Mouse (Mus musculus): ENCODE results near the gene Dthd1. TPM values are rescaled to one million over a fixed set of nuclear protein-coding genes. Genes with fewer than 3 reads are reported as not detected.

Gene Dthd1
- 0.09 TPM in 1 of 2 replicates, not detected in the other for polyA plus RNA-seq (2015; fragmentation: Nextera tagmentation; extraction: Ambion mirVana)

- WGBS, result 75% methylated on average over 6 of the region's 6 CpGs
- Histone ChIP-seq H3K4me3 (no peak within 1 kb of the TSS), H3K9me3 (replicated peaks) (no peaks in the 10 kb centered on the region), H3K36me3 (no peaks in the 10 kb centered on the region), H3K27ac (no peak within 1 kb of the TSS), H3K27me3 (no peaks in the 10 kb centered on the region), H3K4me2 (no peak within 1 kb of the TSS), H3K9ac (no peak within 1 kb of the TSS), H3K4me1 (replicated peaks) (no peaks in the 10 kb centered on the region)
- ATAC-seq (replicated peaks; ENCODE audit: insufficient number of reproducible peaks, insufficient read depth, low FRiP score, low read depth), result no peak
Measured at GRCm38 (mm10) chr5:62813402-62814071, at the start of gene Dthd1. Dthd1 (plus strand) TSS chr5:62813823.

- no peak overlapping the region for H3K4me2 ChIP-seq
- no peak for ATAC-seq (replicated peaks; ENCODE audit: insufficient number of reproducible peaks, insufficient read depth, low FRiP score, low read depth)
Measured at GRCm38 (mm10) chr5:62764161-62764560, 49.5 kb upstream of the Dthd1 start.

GRCm38 (mm10) chr5:62765459-62765783, 48.2 kb upstream of the Dthd1 start:
- ATAC-seq (replicated peaks; ENCODE audit: insufficient number of reproducible peaks, insufficient read depth, low FRiP score, low read depth), result no peak; the same call in 1 of the 2 replicates
- 16% methylated on average over 5 of the region's 5 CpGs for WGBS

More at GRCm38 (mm10) chr5:62764161-62764560, 49.5 kb upstream of the Dthd1 start:
- Histone ChIP-seq H3K9me3 (replicated peaks) (no peaks in the 10 kb centered on the region), H3K4me3 (no peak overlapping the region), H3K27me3 (no peaks in the 10 kb centered on the region), H3K36me3 (no peaks in the 10 kb centered on the region), H3K9ac (no peak overlapping the region), H3K4me1 (replicated peaks) (peaks cover 22% of the 10 kb centered on the region), H3K27ac (no peak overlapping the region)
- WGBS, result 67% methylated on average over 5 of the region's 5 CpGs

GRCm38 (mm10) chr5:62765784-62766701, 47.6 kb upstream of the Dthd1 start, which contains the start of gene Arap2:
Arap2 (minus strand) TSS chr5:62766159.
- Histone ChIP-seq H3K27ac (peak within 1 kb of the TSS; percentile 47), H3K9ac (peak within 1 kb of the TSS; percentile 69), H3K4me3 (peak within 1 kb of the TSS; percentile 62), H3K4me1 (replicated peaks) (peaks cover 18% of the 10 kb centered on the region), H3K4me2 (peak within 1 kb of the TSS; percentile 85), H3K36me3 (no peaks in the 10 kb centered on the region), H3K27me3 (no peaks in the 10 kb centered on the region), H3K9me3 (replicated peaks) (no peaks in the 10 kb centered on the region)
- peak; percentile 82 for ATAC-seq (replicated peaks; ENCODE audit: insufficient number of reproducible peaks, insufficient read depth, low FRiP score, low read depth)
- WGBS, result 2% methylated on average over 101 of the region's 106 CpGs

More at GRCm38 (mm10) chr5:62765459-62765783, 48.2 kb upstream of the Dthd1 start:
- Histone ChIP-seq H3K27me3 (no peaks in the 10 kb centered on the region), H3K4me3 (peak overlapping the region; percentile 62), H3K36me3 (no peaks in the 10 kb centered on the region), H3K9ac (peak overlapping the region; percentile 69), H3K27ac (0 out of 2 replicates have a peak overlapping the region, but pooled peaks have one; percentile 47), H3K4me2 (peak overlapping the region; percentile 85), H3K9me3 (replicated peaks) (no peaks in the 10 kb centered on the region), H3K4me1 (replicated peaks) (peaks cover 22% of the 10 kb centered on the region)

GRCm38 (mm10) chr5:62771775-62772599, 41.6 kb upstream of the Dthd1 start:
- no peak overlapping the region for H3K9ac ChIP-seq
- 74% methylated on average over 11 of the region's 11 CpGs for WGBS
- ATAC-seq (replicated peaks; ENCODE audit: insufficient number of reproducible peaks, insufficient read depth, low FRiP score, low read depth), result no peak

GRCm38 (mm10) chr5:62777804-62778203, 35.8 kb upstream of the Dthd1 start:
- Histone ChIP-seq H3K9ac (no peak overlapping the region), H3K9me3 (replicated peaks) (no peaks in the 10 kb centered on the region), H3K4me3 (no peak overlapping the region), H3K4me1 (replicated peaks) (no peaks in the 10 kb centered on the region), H3K27me3 (no peaks in the 10 kb centered on the region), H3K27ac (no peak overlapping the region), H3K36me3 (no peaks in the 10 kb centered on the region), H3K4me2 (no peak overlapping the region)
- no peak for ATAC-seq (replicated peaks; ENCODE audit: insufficient number of reproducible peaks, insufficient read depth, low FRiP score, low read depth)
- WGBS, result 74% methylated on average over 8 of the region's 8 CpGs

More at GRCm38 (mm10) chr5:62771775-62772599, 41.6 kb upstream of the Dthd1 start:
- Histone ChIP-seq H3K36me3 (no peaks in the 10 kb centered on the region), H3K27ac (no peak overlapping the region), H3K9me3 (replicated peaks) (no peaks in the 10 kb centered on the region), H3K4me1 (replicated peaks) (no peaks in the 10 kb centered on the region), H3K4me3 (no peak overlapping the region), H3K27me3 (no peaks in the 10 kb centered on the region), H3K4me2 (no peak overlapping the region)

- no peaks in the 10 kb centered on the region for H3K4me1 ChIP-seq (replicated peaks)
- no peaks in the 10 kb centered on the region for H3K36me3 ChIP-seq
- H3K9ac ChIP-seq, result no peak overlapping the region
- H3K27me3 ChIP-seq, result no peaks in the 10 kb centered on the region
- no peak overlapping the region for H3K4me2 ChIP-seq
- 72% methylated on average over 5 of the region's 5 CpGs for WGBS
- H3K4me3 ChIP-seq, result no peak overlapping the region
- H3K9me3 ChIP-seq (replicated peaks), result no peaks in the 10 kb centered on the region
- no peak for ATAC-seq (replicated peaks; ENCODE audit: insufficient number of reproducible peaks, insufficient read depth, low FRiP score, low read depth)
- no peak overlapping the region for H3K27ac ChIP-seq
Measured at GRCm38 (mm10) chr5:62778682-62779081, 34.9 kb upstream of the Dthd1 start.

- Histone ChIP-seq H3K27ac (no peak overlapping the region), H3K9me3 (replicated peaks) (no peaks in the 10 kb centered on the region), H3K36me3 (no peaks in the 10 kb centered on the region), H3K27me3 (no peaks in the 10 kb centered on the region), H3K4me3 (no peak overlapping the region), H3K4me2 (no peak overlapping the region), H3K9ac (no peak overlapping the region), H3K4me1 (replicated peaks) (no peaks in the 10 kb centered on the region)
- ATAC-seq (replicated peaks; ENCODE audit: insufficient number of reproducible peaks, insufficient read depth, low FRiP score, low read depth), result no peak
- WGBS, result 83% methylated on average over 3 of the region's 3 CpGs
Measured at GRCm38 (mm10) chr5:62786809-62787208, 26.8 kb upstream of the Dthd1 start.

- H3K9ac ChIP-seq, result no peak overlapping the region
- no peaks in the 10 kb centered on the region for H3K9me3 ChIP-seq (replicated peaks)
- 87% methylated on average over 5 of the region's 5 CpGs for WGBS
- no peak overlapping the region for H3K4me3 ChIP-seq
- H3K36me3 ChIP-seq, result no peaks in the 10 kb centered on the region
- H3K4me1 ChIP-seq (replicated peaks), result no peaks in the 10 kb centered on the region
- ATAC-seq (replicated peaks; ENCODE audit: insufficient number of reproducible peaks, insufficient read depth, low FRiP score, low read depth), result no peak
- no peak overlapping the region for H3K4me2 ChIP-seq
- no peak overlapping the region for H3K27ac ChIP-seq
- H3K27me3 ChIP-seq, result no peaks in the 10 kb centered on the region
Measured at GRCm38 (mm10) chr5:62790921-62791564, 22.6 kb upstream of the Dthd1 start.

- no peak overlapping the region for H3K9ac ChIP-seq
- ATAC-seq (replicated peaks; ENCODE audit: insufficient number of reproducible peaks, insufficient read depth, low FRiP score, low read depth), result no peak
- H3K27ac ChIP-seq, result no peak overlapping the region
- no peaks in the 10 kb centered on the region for H3K4me1 ChIP-seq (replicated peaks)
- WGBS, result 73% methylated on average over 1 of the region's 1 CpGs
- no peaks in the 10 kb centered on the region for H3K9me3 ChIP-seq (replicated peaks)
- no peak overlapping the region for H3K4me2 ChIP-seq
- H3K36me3 ChIP-seq, result no peaks in the 10 kb centered on the region
- H3K4me3 ChIP-seq, result no peak overlapping the region
- H3K27me3 ChIP-seq, result no peaks in the 10 kb centered on the region
Measured at GRCm38 (mm10) chr5:62792776-62793175, 20.8 kb upstream of the Dthd1 start.
